Mouse (Mus musculus) hindbrain, embryonic 12.5 days (tissue): Measurements from ENCODE around the gene Ppia. TPM values are rescaled to one million over a fixed set of nuclear protein-coding genes. Genes with fewer than 3 reads are reported as not detected.
"Not testable (repeated sequence)": the region's sequence is repeated elsewhere in the genome, so short reads cannot be mapped to it uniquely, and the experiment has no call there.

Experiments
- ATAC-seq: fragments of 200-750 bp; cut with Nextera tagmentation; 2 replicates; pipeline ENCODE4 v1.8.0; 2017; ENCODE audit warnings: moderate TSS enrichment; ENCODE audit not compliant: low FRiP score
- H3K27ac ChIP-seq: fragments of 300-500 bp; sonication (generic); 2 replicates; pipeline ENCODE4 v1.5.1; 2016; ENCODE audit warnings: mild to moderate bottlenecking
- H3K27me3 ChIP-seq: fragments of 300-500 bp; sonication (generic); 2 replicates; pipeline ENCODE4 v1.6.1; 2016; ENCODE audit warnings: mild to moderate bottlenecking
- H3K36me3 ChIP-seq: fragments of 300-500 bp; sonication (generic); 2 replicates; pipeline ENCODE4 v1.6.1; 2016; ENCODE audit warnings: mild to moderate bottlenecking
- H3K4me1 ChIP-seq: fragments of 300-500 bp; sonication (generic); 2 replicates; pipeline ENCODE4 v1.6.1; 2016
- H3K4me2 ChIP-seq: fragments of 300-500 bp; sonication (generic); replicated peaks from 2 replicates; pipeline ENCODE4 v1.6.1; 2016; ENCODE audit warnings: mild to moderate bottlenecking
- H3K4me3 ChIP-seq: fragments of 300-500 bp; sonication (generic); 2 replicates; pipeline ENCODE4 v1.5.1; 2016; ENCODE audit warnings: mild to moderate bottlenecking
- H3K9ac ChIP-seq: fragments of 300-500 bp; sonication (generic); 2 replicates; pipeline ENCODE4 v1.6.1; 2016; ENCODE audit warnings: mild to moderate bottlenecking, moderate library complexity
- H3K9me3 ChIP-seq: fragments of 300-500 bp; sonication (generic); replicated peaks from 2 replicates; pipeline ENCODE4 v1.6.1; 2016; ENCODE audit warnings: mild to moderate bottlenecking
- WGBS: fragments of 180-500 bp; shearing (Covaris S2); methylation state at CpG from one replicate; pipeline ENCODE4 v1.1.7; 2016; 5-methylcytosine and 5-hydroxymethylcytosine counted together
- polyA plus RNA-seq: library from polyadenylated mRNA; unstranded; fragments of >200 nt; fragmentation: Nextera tagmentation; extraction: Ambion mirVana; gene quantifications from 2 replicates; pipeline ENCODE4 v1.2.1, GENCODE M21; 2016

The Ppia gene
- polyA plus RNA-seq = 4,150 and 4,164 TPM in 2 replicates

- Histone ChIP-seq H3K4me2 (peak within 1 kb of the TSS; percentile 84), H3K4me1 (peaks cover 28% of the 10 kb centered on the region), H3K27ac (peak within 1 kb of the TSS; percentile 97), H3K27me3 (no peaks in the 10 kb centered on the region), H3K9me3 (no peaks in the 10 kb centered on the region), H3K36me3 (peaks cover 15% of the 10 kb centered on the region), H3K4me3 (peak within 1 kb of the TSS; percentile 84), H3K9ac (peak within 1 kb of the TSS; percentile 90)
- 9% methylated on average over 21 of the region's 21 CpGs for WGBS
- no peak for ATAC-seq
Observed at GRCm38 (mm10) chr11:6414751-6415550, at the start of gene Ppia. Ppia (plus strand) TSS chr11:6415443.

- peak; percentile 71 for ATAC-seq
- Histone ChIP-seq H3K9me3 (no peaks in the 10 kb centered on the region), H3K36me3 (no peaks in the 10 kb centered on the region), H3K9ac (no peak overlapping the region), H3K4me1 (0 out of 2 replicates have a peak, but pooled peaks cover 8% of the 10 kb centered on the region), H3K4me2 (no peak overlapping the region), H3K27ac (0 out of 2 replicates have a peak overlapping the region, but pooled peaks have one; percentile 7), H3K27me3 (no peaks in the 10 kb centered on the region; the same call in 1 of the 2 replicates), H3K4me3 (no peak overlapping the region)
- 24% methylated on average over 11 of the region's 11 CpGs for WGBS
Observed at GRCm38 (mm10) chr11:6365885-6366284, 49.4 kb upstream of the Ppia start.

GRCm38 (mm10) chr11:6366434-6366833 lies 48.8 kb upstream of the Ppia start:
- Histone ChIP-seq H3K27ac (no peak overlapping the region), H3K9ac (no peak overlapping the region), H3K4me1 (0 out of 2 replicates have a peak, but pooled peaks cover 8% of the 10 kb centered on the region), H3K9me3 (no peaks in the 10 kb centered on the region), H3K27me3 (no peaks in the 10 kb centered on the region; the same call in 1 of the 2 replicates), H3K36me3 (no peaks in the 10 kb centered on the region), H3K4me3 (no peak overlapping the region), H3K4me2 (no peak overlapping the region)
- WGBS = 66% methylated on average over 6 of the region's 6 CpGs
- peak; percentile 40 for ATAC-seq

- H3K27ac ChIP-seq = no peak overlapping the region
- no peaks in the 10 kb centered on the region; the same call in 1 of the 2 replicates for H3K27me3 ChIP-seq
- 0 out of 2 replicates have a peak, but pooled peaks cover 8% of the 10 kb centered on the region for H3K4me1 ChIP-seq
- H3K36me3 ChIP-seq = no peaks in the 10 kb centered on the region
- ATAC-seq = no peak
- H3K4me3 ChIP-seq = no peak overlapping the region
- H3K9ac ChIP-seq = no peak overlapping the region
- H3K4me2 ChIP-seq = no peak overlapping the region
- 65% methylated on average over 4 of the region's 4 CpGs for WGBS
- H3K9me3 ChIP-seq = no peaks in the 10 kb centered on the region
Observed at GRCm38 (mm10) chr11:6367156-6367555, 48.1 kb upstream of the Ppia start.

- not testable (repeated sequence) for H3K36me3 ChIP-seq, H3K4me3 ChIP-seq, H3K4me1 ChIP-seq, H3K27ac ChIP-seq, H3K9me3 ChIP-seq, H3K4me2 ChIP-seq, H3K27me3 ChIP-seq, H3K9ac ChIP-seq, ATAC-seq
- WGBS = 75% methylated on average over 5 of the region's 5 CpGs
Observed at GRCm38 (mm10) chr11:6367986-6368385, 47.3 kb upstream of the Ppia start.

GRCm38 (mm10) chr11:6371376-6372155 lies 43.7 kb upstream of the Ppia start:
- 84% methylated on average over 11 of the region's 11 CpGs for WGBS
- H3K4me3 ChIP-seq = no peak overlapping the region
- 0 out of 2 replicates have a peak, but pooled peaks cover under 1% of the 10 kb centered on the region for H3K4me1 ChIP-seq
- no peak overlapping the region for H3K27ac ChIP-seq
- no peaks in the 10 kb centered on the region for H3K36me3 ChIP-seq
- H3K27me3 ChIP-seq = no peaks in the 10 kb centered on the region
- H3K9me3 ChIP-seq = no peaks in the 10 kb centered on the region
- no peak for ATAC-seq
- H3K9ac ChIP-seq = no peak overlapping the region
- no peak overlapping the region for H3K4me2 ChIP-seq

- ATAC-seq = no peak
- WGBS = 91% methylated on average over 9 of the region's 9 CpGs
- Histone ChIP-seq H3K27me3 (no peaks in the 10 kb centered on the region), H3K4me3 (no peak overlapping the region), H3K36me3 (no peaks in the 10 kb centered on the region), H3K9ac (no peak overlapping the region), H3K4me2 (no peak overlapping the region), H3K9me3 (no peaks in the 10 kb centered on the region), H3K27ac (no peak overlapping the region), H3K4me1 (no peaks in the 10 kb centered on the region)
Observed at GRCm38 (mm10) chr11:6372784-6373183, 42.5 kb upstream of the Ppia start.

GRCm38 (mm10) chr11:6380916-6381315 lies 34.3 kb upstream of the Ppia start:
- H3K27ac ChIP-seq = no peak overlapping the region
- H3K9me3 ChIP-seq = no peaks in the 10 kb centered on the region
- 83% methylated on average over 6 of the region's 6 CpGs for WGBS
- H3K4me3 ChIP-seq = no peak overlapping the region
- H3K9ac ChIP-seq = no peak overlapping the region
- H3K27me3 ChIP-seq = no peaks in the 10 kb centered on the region
- no peak for ATAC-seq
- no peak overlapping the region for H3K4me2 ChIP-seq
- no peaks in the 10 kb centered on the region for H3K36me3 ChIP-seq
- H3K4me1 ChIP-seq = no peaks in the 10 kb centered on the region

- Histone ChIP-seq H3K27me3 (no peaks in the 10 kb centered on the region), H3K4me2 (peak overlapping the region; percentile 42; the same call in 1 of the 2 replicates), H3K4me3 (no peak overlapping the region), H3K4me1 (peaks cover 22% of the 10 kb centered on the region), H3K9me3 (no peaks in the 10 kb centered on the region), H3K9ac (no peak overlapping the region), H3K36me3 (peaks cover 12% of the 10 kb centered on the region; the same call in 1 of the 2 replicates), H3K27ac (peak overlapping the region; percentile 97)
- ATAC-seq = no peak
- WGBS = 95% methylated on average over 6 of the region's 6 CpGs
Observed at GRCm38 (mm10) chr11:6388126-6388725, 27.0 kb upstream of the Ppia start.

GRCm38 (mm10) chr11:6388726-6389413 lies 26.4 kb upstream of the Ppia start, which contains the start of gene Zmiz2:
Zmiz2 (plus strand) TSS chr11:6389074.
- Histone ChIP-seq H3K9ac (peak within 1 kb of the TSS; percentile 96), H3K27me3 (no peaks in the 10 kb centered on the region), H3K4me3 (peak within 1 kb of the TSS; percentile 93), H3K9me3 (no peaks in the 10 kb centered on the region), H3K36me3 (peaks cover 13% of the 10 kb centered on the region), H3K27ac (peak within 1 kb of the TSS; percentile 97), H3K4me2 (peak within 1 kb of the TSS; percentile 73), H3K4me1 (peaks cover 26% of the 10 kb centered on the region)
- peak; percentile 99 for ATAC-seq
- WGBS = 8% methylated on average over 51 of the region's 60 CpGs

- Histone ChIP-seq H3K4me2 (peak overlapping the region; percentile 73), H3K9me3 (no peaks in the 10 kb centered on the region), H3K27me3 (no peaks in the 10 kb centered on the region), H3K4me3 (peak overlapping the region; percentile 93), H3K4me1 (peaks cover 29% of the 10 kb centered on the region), H3K27ac (peak overlapping the region; percentile 97; the same call in 1 of the 2 replicates), H3K9ac (peak overlapping the region; percentile 96), H3K36me3 (peaks cover 19% of the 10 kb centered on the region)
- ATAC-seq = peak; percentile 59
- 1% methylated on average over 24 of the region's 43 CpGs for WGBS
Observed at GRCm38 (mm10) chr11:6389483-6389921, 25.7 kb upstream of the Ppia start.
